Mouse (Mus musculus) liver, postnatal 0 days (tissue): ENCODE data around the gene Tpm3-rs7. TPM values are rescaled to one million over a fixed set of nuclear protein-coding genes. Genes with fewer than 3 reads are reported as not detected.
"Not testable (repeated sequence)": the region's sequence is repeated elsewhere in the genome, so short reads cannot be mapped to it uniquely, and the experiment has no call there.

Experiments used
- ATAC-seq: fragments of 200-750 bp; cut with Nextera tagmentation; 2 replicates; pipeline ENCODE4 v1.8.0; 2017; ENCODE audit warnings: mild to moderate bottlenecking, moderate library complexity
- DNase-seq: peaks from one replicate; pipeline ENCODE4 v3.0.0-alpha.2; 2016
- H3K27ac ChIP-seq: fragments of 300-500 bp; sonication (generic); 2 replicates; pipeline ENCODE4 v1.5.1; 2014; ENCODE audit warnings: antibody characterized with exemption, moderate library complexity, mild to moderate bottlenecking, low read depth
- H3K27me3 ChIP-seq: fragments of 300-500 bp; sonication (generic); 2 replicates; pipeline ENCODE4 v1.6.1; 2014; ENCODE audit warnings: low read length, control low read depth, mixed read lengths; ENCODE audit not compliant: insufficient read depth
- H3K36me3 ChIP-seq: fragments of 300-500 bp; sonication (generic); replicated peaks from 2 replicates; pipeline ENCODE4 v1.6.1; 2014; ENCODE audit warnings: mild to moderate bottlenecking, control low read depth, low read length, moderate library complexity, mixed read lengths; ENCODE audit not compliant: insufficient read depth
- H3K4me1 ChIP-seq: fragments of 300-500 bp; sonication (generic); 2 replicates; pipeline ENCODE4 v1.6.1; 2014; ENCODE audit warnings: antibody characterized with exemption, mild to moderate bottlenecking, control low read depth; ENCODE audit not compliant: insufficient read depth
- H3K4me2 ChIP-seq: fragments of 300-500 bp; sonication (generic); 2 replicates; pipeline ENCODE4 v1.6.1; 2014; ENCODE audit warnings: low read depth, mild to moderate bottlenecking, low read length, moderate library complexity, mixed read lengths
- H3K4me3 ChIP-seq: fragments of 300-500 bp; sonication (generic); 2 replicates; pipeline ENCODE4 v1.5.1; 2014; ENCODE audit warnings: low read depth, low read length
- H3K9ac ChIP-seq: fragments of 300-500 bp; sonication (generic); replicated peaks from 2 replicates; pipeline ENCODE4 v1.6.1; 2014; ENCODE audit warnings: mild to moderate bottlenecking, moderate library complexity
- H3K9me3 ChIP-seq: fragments of 300-500 bp; sonication (generic); 2 replicates; pipeline ENCODE4 v1.6.1; 2016; ENCODE audit warnings: mild to moderate bottlenecking, control low read depth, low read length, mixed read lengths
- CTCF ChIP-seq: sonication (generic); IDR thresholded peaks from 2 replicates; pipeline ENCODE4 v1.5.1; 2016; ENCODE audit warnings: antibody characterized with exemption, low read depth
- EP300 ChIP-seq: IDR thresholded peaks from 2 replicates; pipeline ENCODE4 v1.6.1; 2016; ENCODE audit warnings: antibody characterized with exemption, low read depth, mild to moderate bottlenecking
- WGBS: fragments of 180-500 bp; shearing (Covaris S2); extraction: QIAGEN DNeasy Blood & Tissue Kit; methylation state at CpG from one replicate; pipeline ENCODE4 v1.1.7; 2014; ENCODE audit not compliant: insufficient replicate concordance; 5-methylcytosine and 5-hydroxymethylcytosine counted together
- polyA plus RNA-seq: library from polyadenylated mRNA; unstranded; fragments of >200 nt; fragmentation: Nextera tagmentation; extraction: Ambion mirVana; gene quantifications from 2 replicates; pipeline ENCODE4 v1.2.1, GENCODE M21; 2015

Tpm3-rs7 gene
- polyA plus RNA-seq = 2.9 TPM in 2 replicates

- H3K9ac ChIP-seq, H3K27ac ChIP-seq, DNase-seq, H3K9me3 ChIP-seq, ATAC-seq, H3K4me1 ChIP-seq, H3K27me3 ChIP-seq, H3K4me3 ChIP-seq, H3K36me3 ChIP-seq, H3K4me2 ChIP-seq: not testable (repeated sequence)
- WGBS = 89% methylated on average over 16 of the region's 16 CpGs
Measured at GRCm38 (mm10) chr14:113314499-113314898, at the start of gene Tpm3-rs7. TSS of gene Tpm3-rs7 (plus strand) at chr14:113314608.

GRCm38 (mm10) chr14:113317023-113317422, 2.6 kb downstream of the Tpm3-rs7 start:
- H3K27me3 ChIP-seq = no peaks in the 10 kb centered on the region
- H3K4me3 ChIP-seq = no peak overlapping the region
- no peaks in the 10 kb centered on the region for H3K4me1 ChIP-seq
- ATAC-seq (no peak), DNase-seq (no peak)
- TF ChIP-seq CTCF (no peak), EP300 (no peak)
- H3K9me3 ChIP-seq = no peaks in the 10 kb centered on the region
- no peak overlapping the region for H3K9ac ChIP-seq
- H3K4me2 ChIP-seq = no peak overlapping the region
- 81% methylated on average over 1 of the region's 1 CpGs for WGBS
- no peak overlapping the region for H3K27ac ChIP-seq
- no peaks in the 10 kb centered on the region for H3K36me3 ChIP-seq

- H3K9ac ChIP-seq = no peak overlapping the region
- H3K27me3 ChIP-seq = no peaks in the 10 kb centered on the region
- H3K27ac ChIP-seq = no peak overlapping the region
- TF ChIP-seq CTCF (no peak), EP300 (no peak)
- 70% methylated on average over 1 of the region's 1 CpGs for WGBS
- H3K4me3 ChIP-seq = no peak overlapping the region
- DNase-seq = no peak
- no peaks in the 10 kb centered on the region for H3K36me3 ChIP-seq
- peaks cover 6% of the 10 kb centered on the region for H3K9me3 ChIP-seq
- no peak overlapping the region for H3K4me2 ChIP-seq
- no peak for ATAC-seq
- no peaks in the 10 kb centered on the region for H3K4me1 ChIP-seq
Measured at GRCm38 (mm10) chr14:113363361-113363760, 49.0 kb downstream of the Tpm3-rs7 start.
